Mouse (Mus musculus) kidney, embryonic 16.5 days (tissue): ENCODE measurements around the gene Sowahc. TPM values are rescaled to one million over a fixed set of nuclear protein-coding genes. Genes with fewer than 3 reads are reported as not detected.

Experiments used
- ATAC-seq: fragments of 200-750 bp; cut with Nextera tagmentation; 2 replicates; pipeline ENCODE4 v1.8.0; 2017; ENCODE audit warnings: moderate TSS enrichment; ENCODE audit not compliant: low FRiP score, low TSS enrichment
- H3K27ac ChIP-seq: fragments of 300-500 bp; sonication (generic); 2 replicates; pipeline ENCODE4 v1.5.1; 2014; ENCODE audit warnings: low read length
- H3K27me3 ChIP-seq: fragments of 300-500 bp; sonication (generic); 2 replicates; pipeline ENCODE4 v1.6.1; 2014; ENCODE audit warnings: low read length, control low read depth, mixed read lengths; ENCODE audit not compliant: insufficient read depth
- H3K36me3 ChIP-seq: fragments of 300-500 bp; sonication (generic); 2 replicates; pipeline ENCODE4 v1.6.1; 2014; ENCODE audit warnings: low read length, control low read depth, mixed read lengths; ENCODE audit not compliant: insufficient read depth
- H3K4me1 ChIP-seq: fragments of 300-500 bp; sonication (generic); 2 replicates; pipeline ENCODE4 v1.6.1; 2014; ENCODE audit warnings: low read length, control low read depth, mixed read lengths; ENCODE audit not compliant: insufficient read depth
- H3K4me2 ChIP-seq: fragments of 300-500 bp; sonication (generic); replicated peaks from 2 replicates; pipeline ENCODE4 v1.6.1; 2014; ENCODE audit warnings: low read depth, low read length
- H3K4me3 ChIP-seq: fragments of 300-500 bp; sonication (generic); 2 replicates; pipeline ENCODE4 v1.5.1; 2014; ENCODE audit warnings: mild to moderate bottlenecking, low read length
- H3K9ac ChIP-seq: fragments of 300-500 bp; sonication (generic); replicated peaks from 2 replicates; pipeline ENCODE4 v1.6.1; 2014; ENCODE audit warnings: low read length
- H3K9me3 ChIP-seq: fragments of 300-500 bp; sonication (generic); 2 replicates; pipeline ENCODE4 v1.6.1; 2016; ENCODE audit warnings: low read length, control low read depth
- WGBS: fragments of 180-500 bp; shearing (Covaris S2); extraction: QIAGEN DNeasy Blood & Tissue Kit; methylation state at CpG from one replicate; pipeline ENCODE4 v1.1.7; 2014; 5-methylcytosine and 5-hydroxymethylcytosine counted together
- polyA plus RNA-seq: library from polyadenylated mRNA; unstranded; fragments of >200 nt; fragmentation: Nextera tagmentation; extraction: Ambion mirVana; gene quantifications from 2 replicates; pipeline ENCODE4 v1.2.1, GENCODE M21; 2015

Sowahc gene
- polyA plus RNA-seq, 1 experiment from 2014 or later, result 11.4 TPM

DNA sequence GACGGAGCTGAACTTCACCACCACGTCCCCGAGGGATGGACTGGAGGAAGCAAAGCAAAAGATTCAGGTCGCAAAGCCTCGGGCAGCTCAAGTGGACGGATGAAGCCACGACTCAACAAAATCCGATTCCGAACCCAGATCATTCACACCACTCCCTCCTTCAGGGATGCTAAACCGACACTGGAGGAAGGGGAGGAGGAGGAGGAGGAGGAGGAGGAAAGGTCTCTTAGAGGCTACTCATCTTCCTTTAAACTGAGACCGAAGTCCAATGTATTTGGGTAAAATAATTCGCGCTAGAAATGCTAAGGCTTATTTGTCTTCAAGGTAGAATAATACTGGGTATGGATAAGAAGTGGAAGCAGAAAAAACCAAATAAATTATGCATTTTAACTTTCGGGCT is 1.5 kb downstream of the Sowahc start:
- Histone ChIP-seq H3K9me3 (no peaks in the 10 kb centered on the region), H3K4me3 (peak overlapping the region; percentile 72), H3K4me1 (peaks cover 22% of the 10 kb centered on the region), H3K36me3 (no peaks in the 10 kb centered on the region), H3K27me3 (no peaks in the 10 kb centered on the region), H3K27ac (no peak overlapping the region), H3K9ac (peak overlapping the region; percentile 87), H3K4me2 (peak overlapping the region; percentile 100)
- ATAC-seq, result no peak
- 27% methylated on average over 14 of the region's 14 CpGs for WGBS

GRCm38 (mm10) chr10:59223890-59224289 is 2.1 kb downstream of the Sowahc start:
- Histone ChIP-seq H3K4me2 (peak overlapping the region; percentile 100), H3K9ac (no peak overlapping the region), H3K36me3 (no peaks in the 10 kb centered on the region), H3K4me3 (peak overlapping the region; percentile 72), H3K27ac (no peak overlapping the region), H3K4me1 (peaks cover 22% of the 10 kb centered on the region), H3K9me3 (no peaks in the 10 kb centered on the region), H3K27me3 (no peaks in the 10 kb centered on the region)
- ATAC-seq, result no peak
- 66% methylated on average over 4 of the region's 4 CpGs for WGBS

- Histone ChIP-seq H3K36me3 (no peaks in the 10 kb centered on the region), H3K27ac (no peak overlapping the region), H3K4me2 (no peak overlapping the region), H3K27me3 (no peaks in the 10 kb centered on the region), H3K4me3 (no peak overlapping the region), H3K9me3 (no peaks in the 10 kb centered on the region), H3K9ac (no peak overlapping the region), H3K4me1 (peaks cover 20% of the 10 kb centered on the region)
- 86% methylated on average over 2 of the region's 2 CpGs for WGBS
- ATAC-seq, result no peak
Observed at GRCm38 (mm10) chr10:59225137-59225536, 3.4 kb downstream of the Sowahc start.

DNA sequence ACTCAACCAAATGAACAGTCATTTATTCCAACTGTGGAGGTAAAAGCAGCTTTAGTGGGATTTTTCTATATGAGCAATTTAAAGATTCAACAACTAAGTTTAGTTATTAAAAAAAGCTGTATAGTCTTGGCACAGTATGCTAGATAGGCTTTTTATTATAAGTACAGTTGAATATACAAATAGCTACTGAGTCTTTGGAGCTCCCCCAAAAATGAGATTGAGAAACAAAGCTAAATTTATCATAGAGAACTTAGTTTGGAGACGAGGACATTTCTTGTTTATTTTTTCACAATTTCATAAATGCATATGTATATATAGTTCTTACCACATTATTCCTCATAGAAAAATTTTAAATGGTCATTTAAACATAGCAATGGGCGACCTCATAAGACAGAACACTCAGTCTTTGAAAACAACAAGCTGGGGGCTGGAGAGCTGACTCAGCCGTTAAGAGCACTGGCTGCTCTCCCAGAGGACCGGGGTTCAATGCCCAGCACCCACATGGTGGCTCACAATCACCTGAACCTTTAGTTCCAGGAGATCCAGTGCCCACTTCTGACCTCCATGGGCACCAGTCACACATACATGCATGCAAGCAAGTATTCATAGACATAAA is 7.6 kb downstream of the Sowahc start:
- WGBS, result 72% methylated on average over 4 of the region's 4 CpGs
- Histone ChIP-seq H3K4me1 (peaks cover 6% of the 10 kb centered on the region; the same call in 1 of the 2 replicates), H3K4me2 (no peak overlapping the region), H3K27ac (no peak overlapping the region), H3K9me3 (no peaks in the 10 kb centered on the region), H3K27me3 (no peaks in the 10 kb centered on the region), H3K9ac (no peak overlapping the region), H3K4me3 (no peak overlapping the region), H3K36me3 (no peaks in the 10 kb centered on the region)
- ATAC-seq, result no peak

DNA sequence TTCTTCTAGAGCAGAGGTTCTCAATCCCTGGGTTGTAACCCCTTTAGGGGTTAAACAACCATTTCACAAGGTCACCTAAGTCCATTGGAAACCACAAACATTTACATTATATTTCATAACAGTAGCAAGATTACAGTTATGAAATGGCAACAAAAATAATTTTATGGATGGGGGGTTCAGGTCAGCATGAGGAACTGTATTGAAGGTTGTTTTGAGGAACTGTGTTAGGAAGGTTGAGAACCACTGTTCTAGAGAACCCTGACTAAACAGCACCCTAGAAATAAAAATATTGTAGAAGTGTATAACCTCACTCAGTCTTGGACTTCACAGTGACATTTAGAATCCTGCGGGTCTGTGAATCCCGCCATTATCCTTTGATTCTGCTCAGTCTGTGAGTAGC is 13.5 kb downstream of the Sowahc start:
- Histone ChIP-seq H3K9ac (no peak overlapping the region), H3K4me2 (no peak overlapping the region), H3K27me3 (no peaks in the 10 kb centered on the region), H3K9me3 (no peaks in the 10 kb centered on the region), H3K27ac (no peak overlapping the region), H3K4me3 (no peak overlapping the region), H3K36me3 (no peaks in the 10 kb centered on the region), H3K4me1 (no peaks in the 10 kb centered on the region)
- WGBS, result 88% methylated on average over 2 of the region's 2 CpGs
- ATAC-seq, result no peak

DNA sequence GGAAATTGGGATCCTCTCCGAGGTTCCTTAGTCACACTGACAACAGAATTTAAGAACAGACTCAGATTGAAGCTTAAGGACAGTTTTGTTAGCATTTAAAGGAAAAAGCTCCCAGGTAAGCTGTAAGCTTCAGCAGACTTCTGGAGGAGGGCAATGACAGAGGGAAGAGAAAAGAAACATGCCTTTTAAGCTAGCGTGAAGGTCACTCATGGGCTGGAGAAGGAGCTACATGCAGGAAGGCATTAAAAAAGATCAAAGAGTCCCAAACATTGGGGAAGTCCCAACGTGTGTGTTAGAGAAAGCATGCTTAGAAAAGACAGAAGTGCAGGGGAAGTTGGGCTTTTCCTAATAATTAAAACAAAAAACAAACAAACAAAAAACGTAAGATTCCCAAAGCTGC is 14.1 kb downstream of the Sowahc start:
- no peaks in the 10 kb centered on the region for H3K9me3 ChIP-seq
- no peak overlapping the region for H3K4me2 ChIP-seq
- no peak overlapping the region for H3K4me3 ChIP-seq
- H3K27ac ChIP-seq, result no peak overlapping the region
- WGBS, result 51% methylated on average over 4 of the region's 4 CpGs
- H3K36me3 ChIP-seq, result no peaks in the 10 kb centered on the region
- no peak for ATAC-seq
- H3K4me1 ChIP-seq, result no peaks in the 10 kb centered on the region
- no peaks in the 10 kb centered on the region for H3K27me3 ChIP-seq
- no peak overlapping the region for H3K9ac ChIP-seq

GRCm38 (mm10) chr10:59236486-59236885 is 14.7 kb downstream of the Sowahc start:
- 80% methylated on average over 6 of the region's 6 CpGs for WGBS

GRCm38 (mm10) chr10:59237757-59238156 is 16.0 kb downstream of the Sowahc start:
- Histone ChIP-seq H3K36me3 (no peaks in the 10 kb centered on the region), H3K27ac (no peak overlapping the region), H3K4me3 (no peak overlapping the region), H3K27me3 (no peaks in the 10 kb centered on the region), H3K4me2 (no peak overlapping the region), H3K4me1 (no peaks in the 10 kb centered on the region), H3K9me3 (no peaks in the 10 kb centered on the region), H3K9ac (no peak overlapping the region)
- no peak for ATAC-seq
- 25% methylated on average over 3 of the region's 3 CpGs for WGBS

More at GRCm38 (mm10) chr10:59236486-59236885, 14.7 kb downstream of the Sowahc start:
- ATAC-seq, result no peak
- no peak overlapping the region for H3K4me3 ChIP-seq
- H3K36me3 ChIP-seq, result no peaks in the 10 kb centered on the region
- H3K4me1 ChIP-seq, result no peaks in the 10 kb centered on the region
- no peak overlapping the region for H3K27ac ChIP-seq
- no peaks in the 10 kb centered on the region for H3K9me3 ChIP-seq
- H3K9ac ChIP-seq, result no peak overlapping the region
- H3K4me2 ChIP-seq, result no peak overlapping the region
- no peaks in the 10 kb centered on the region for H3K27me3 ChIP-seq

GRCm38 (mm10) chr10:59241141-59241541 is 19.4 kb downstream of the Sowahc start:
- no peak overlapping the region for H3K4me3 ChIP-seq
- no peaks in the 10 kb centered on the region for H3K27me3 ChIP-seq
- H3K9me3 ChIP-seq, result no peaks in the 10 kb centered on the region
- WGBS, result 36% methylated on average over 3 of the region's 3 CpGs
- H3K9ac ChIP-seq, result no peak overlapping the region
- ATAC-seq, result peak; percentile 63; the same call in 1 of the 2 replicates
- no peak overlapping the region for H3K4me2 ChIP-seq
- H3K36me3 ChIP-seq, result no peaks in the 10 kb centered on the region
- no peak overlapping the region for H3K27ac ChIP-seq
- H3K4me1 ChIP-seq, result no peaks in the 10 kb centered on the region

GRCm38 (mm10) chr10:59249531-59249930 is 27.8 kb downstream of the Sowahc start:
- no peak overlapping the region for H3K27ac ChIP-seq
- no peak overlapping the region for H3K4me3 ChIP-seq
- 73% methylated on average over 3 of the region's 3 CpGs for WGBS
- H3K9ac ChIP-seq, result no peak overlapping the region
- H3K27me3 ChIP-seq, result no peaks in the 10 kb centered on the region
- no peak for ATAC-seq
- H3K9me3 ChIP-seq, result no peaks in the 10 kb centered on the region
- no peak overlapping the region for H3K4me2 ChIP-seq
- no peaks in the 10 kb centered on the region for H3K36me3 ChIP-seq
- H3K4me1 ChIP-seq, result 0 out of 2 replicates have a peak, but pooled peaks cover 8% of the 10 kb centered on the region
